In the genomic region with DNA sequence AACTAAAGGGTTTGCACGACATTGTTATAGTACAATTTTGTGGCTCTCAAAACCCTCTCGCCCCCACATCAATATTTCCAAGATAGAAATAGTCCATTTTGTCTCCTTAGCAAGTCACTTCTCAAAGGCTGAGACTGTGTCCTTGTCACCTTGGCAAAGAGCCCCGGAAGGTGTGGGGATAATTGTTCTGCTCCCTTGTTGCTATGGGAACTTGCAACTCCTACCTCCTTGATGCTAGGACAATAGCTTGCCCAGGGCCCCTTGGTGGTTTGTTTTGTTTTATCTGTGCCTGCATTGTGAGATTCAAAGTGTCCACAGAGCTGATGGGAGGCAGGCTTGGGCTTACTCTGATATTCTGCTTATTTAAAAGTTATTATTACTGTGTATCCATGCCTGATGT, we compare ENCODE assay signal across 30 mouse cellular contexts.
DNase-seq lines count a peak whose midpoint lies in the region; ATAC-seq and TF ChIP-seq lines count a peak whose summit lies in the region.
"Had no signal": no experiment of that assay in that cellular context is flagged by ENCODE, and none has a peak within 500 bp of the region (broad histone marks: within the 10 kb centered on the region; RNA-seq: fewer than 3 reads in every experiment).

No protein-coding gene starts in this region.

- no peaks in the 10 kb centered on the region for H3K27me3 ChIP-seq in heart, embryonic 10.5 days (ENCODE audit: insufficient read depth, poor library complexity, severe bottlenecking)
- H3K27me3 ChIP-seq in heart, embryonic 11.5 days (ENCODE audit: control insufficient read depth, insufficient read depth, low read length): no peaks in the 10 kb centered on the region
- no peaks in the 10 kb centered on the region for H3K27me3 ChIP-seq in midbrain, embryonic 14.5 days (ENCODE audit: control insufficient read depth, insufficient read depth, low read length)
- H3K27me3 ChIP-seq in midbrain, embryonic 11.5 days (ENCODE audit: control insufficient read depth, insufficient read depth, low read length): no peaks in the 10 kb centered on the region
- H3K27me3 ChIP-seq: heart, embryonic 13.5 days; hindbrain, embryonic 13.5 days; intestine, embryonic 15.5 days; limb, embryonic 12.5 days; megakaryocyte, embryonic 14.5 days; Patski had no signal

- no peaks in the 10 kb centered on the region for H3K36me3 ChIP-seq in heart, embryonic 10.5 days
- no peaks in the 10 kb centered on the region for H3K36me3 ChIP-seq in heart, embryonic 11.5 days (ENCODE audit: control insufficient read depth, insufficient read depth, low read length)
- H3K36me3 ChIP-seq in midbrain, embryonic 14.5 days (ENCODE audit: control insufficient read depth, insufficient read depth, low read length): no peaks in the 10 kb centered on the region
- no peaks in the 10 kb centered on the region for H3K36me3 ChIP-seq in midbrain, embryonic 11.5 days (ENCODE audit: control insufficient read depth, insufficient read depth, low read length)
- H3K36me3 ChIP-seq: forebrain, embryonic 10.5 days; G1E; heart, embryonic 13.5 days; hindbrain, embryonic 13.5 days; intestine, embryonic 15.5 days; limb, embryonic 12.5 days had no signal

- TF ChIP-seq CTCF in cortical plate, adult 2 months (IDR thresholded peaks at IDR 0.05; ENCODE audit: extremely low read depth, insufficient read depth, low read length): no peak

- H3K27ac ChIP-seq in heart, embryonic 10.5 days: peak overlapping the region; percentile 3; the same call in 1 of the 2 replicates
- H3K27ac ChIP-seq in heart, embryonic 11.5 days (ENCODE audit: low read depth, low read length): no peak overlapping the region
- H3K27ac ChIP-seq in midbrain, embryonic 14.5 days (replicated peaks; ENCODE audit: low read depth, low read length): no peak overlapping the region
- no peak overlapping the region for H3K27ac ChIP-seq in midbrain, embryonic 11.5 days (ENCODE audit: low read depth, low read length)
- 0 out of 2 replicates have a peak overlapping the region, but pooled peaks have one; percentile 8 for H3K27ac ChIP-seq in cortical plate, adult 2 months (ENCODE audit: insufficient read depth, low read length)
- H3K27ac ChIP-seq: forebrain, embryonic 10.5 days; heart, embryonic 13.5 days; hindbrain, embryonic 13.5 days; intestine, embryonic 15.5 days; limb, embryonic 12.5 days had no signal

- DNase-seq in heart, embryonic 10.5 days (ENCODE audit: low spot score): no peak
- peak; percentile 37 for DNase-seq in midbrain, embryonic 14.5 days
- no peak for DNase-seq in midbrain, embryonic 11.5 days (ENCODE audit: low spot score, missing footprints)
- DNase-seq in ZHBTc4 (ENCODE audit: low read depth, low spot score): peak; percentile 28
- no peak for DNase-seq in cerebellum, adult 8-10 months
- DNase-seq in thymus, postnatal 14 days: no peak
- DNase-seq: adrenal gland, adult 8-10 months; B cell, adult 2 months; cerebellum, adult 2 months; cerebellum, postnatal 36 days; gastrocnemius, postnatal 10 days; heart, adult 11 months; heart, postnatal 14 days; kidney, adult 8-10 months; kidney, postnatal 14 days; layer of hippocampus, postnatal 36 days; liver, postnatal 0 days; lung, postnatal 14 days had no signal

- H3K4me3 ChIP-seq in heart, embryonic 10.5 days: no peak overlapping the region
- no peak overlapping the region for H3K4me3 ChIP-seq in heart, embryonic 11.5 days (ENCODE audit: low read depth, low read length)
- no peak overlapping the region for H3K4me3 ChIP-seq in midbrain, embryonic 14.5 days (replicated peaks; ENCODE audit: low read depth, low read length)
- H3K4me3 ChIP-seq in midbrain, embryonic 11.5 days (ENCODE audit: low read depth, low read length): no peak overlapping the region
- no peak overlapping the region for H3K4me3 ChIP-seq in cortical plate, adult 2 months (ENCODE audit: insufficient read depth, low read length)
- H3K4me3 ChIP-seq: forebrain, embryonic 10.5 days; heart, embryonic 13.5 days; hindbrain, embryonic 13.5 days; intestine, embryonic 15.5 days; limb, embryonic 12.5 days; megakaryocyte, embryonic 14.5 days had no signal

- no peak overlapping the region for H3K9ac ChIP-seq in heart, embryonic 11.5 days (ENCODE audit: low read depth, low read length)
- H3K9ac ChIP-seq in midbrain, embryonic 14.5 days (replicated peaks; ENCODE audit: low read length): no peak overlapping the region
- no peak overlapping the region for H3K9ac ChIP-seq in midbrain, embryonic 11.5 days (ENCODE audit: low read length)
- H3K9ac ChIP-seq: heart, embryonic 13.5 days; hindbrain, embryonic 13.5 days; intestine, embryonic 15.5 days; limb, embryonic 12.5 days; liver, postnatal 0 days had no signal

- peaks cover 15% of the 10 kb centered on the region; the same call in 1 of the 2 replicates for H3K4me1 ChIP-seq in heart, embryonic 10.5 days
- 0 out of 2 replicates have a peak, but pooled peaks cover 5% of the 10 kb centered on the region for H3K4me1 ChIP-seq in heart, embryonic 11.5 days (ENCODE audit: control insufficient read depth, insufficient read depth, low read length)
- peaks cover 4% of the 10 kb centered on the region; the same call in 1 of the 2 replicates for H3K4me1 ChIP-seq in midbrain, embryonic 14.5 days (ENCODE audit: control insufficient read depth, insufficient read depth, low read length)
- H3K4me1 ChIP-seq in midbrain, embryonic 11.5 days (ENCODE audit: control insufficient read depth, insufficient read depth, low read length): 0 out of 2 replicates have a peak, but pooled peaks cover 3% of the 10 kb centered on the region
- H3K4me1 ChIP-seq in cortical plate, adult 2 months (ENCODE audit: control insufficient read depth, insufficient read depth, low read length): peaks cover 3% of the 10 kb centered on the region; the same call in 1 of the 2 replicates
- H3K4me1 ChIP-seq: intestine, embryonic 15.5 days; megakaryocyte, embryonic 14.5 days had no signal

- ATAC-seq in heart, embryonic 11.5 days (replicated peaks; ENCODE audit: insufficient number of reproducible peaks, low FRiP score, low TSS enrichment): no peak
- no peak for ATAC-seq in midbrain, embryonic 14.5 days (ENCODE audit: low FRiP score, low TSS enrichment)
- no peak for ATAC-seq in midbrain, embryonic 11.5 days (ENCODE audit: low FRiP score)
- ATAC-seq: activated CD4-positive, CD25-positive, alpha-beta regulatory T cell, adult 4 months; intestine, embryonic 15.5 days; liver, postnatal 0 days; Patski had no signal

- H3K9me3 ChIP-seq in heart, embryonic 10.5 days: no peaks in the 10 kb centered on the region
- H3K9me3 ChIP-seq in heart, embryonic 11.5 days (replicated peaks; ENCODE audit: control insufficient read depth, low read length): no peaks in the 10 kb centered on the region
- H3K9me3 ChIP-seq in midbrain, embryonic 14.5 days (ENCODE audit: control insufficient read depth, low read length): no peaks in the 10 kb centered on the region
- no peaks in the 10 kb centered on the region for H3K9me3 ChIP-seq in midbrain, embryonic 11.5 days (ENCODE audit: control insufficient read depth, low read length)
- H3K9me3 ChIP-seq: forebrain, embryonic 10.5 days; heart, embryonic 13.5 days; hindbrain, embryonic 13.5 days; intestine, embryonic 15.5 days; limb, embryonic 12.5 days; megakaryocyte, embryonic 14.5 days had no signal

- no peak for TF ChIP-seq POLR2A in cortical plate, adult 2 months (IDR thresholded peaks at IDR 0.05; ENCODE audit: extremely low read depth, insufficient read depth, low read length)

- no peak overlapping the region for H3K4me2 ChIP-seq in heart, embryonic 11.5 days
- H3K4me2 ChIP-seq in midbrain, embryonic 14.5 days (ENCODE audit: low read length): no peak overlapping the region
- no peak overlapping the region for H3K4me2 ChIP-seq in midbrain, embryonic 11.5 days
- H3K4me2 ChIP-seq: heart, embryonic 13.5 days; hindbrain, embryonic 13.5 days; intestine, embryonic 15.5 days; limb, embryonic 12.5 days; liver, embryonic 11.5 days had no signal

- 68% methylated on average over 3 of the region's 3 CpGs for WGBS in heart, embryonic 10.5 days
- WGBS in heart, embryonic 11.5 days (ENCODE audit: insufficient replicate concordance): 74% methylated on average over 3 of the region's 3 CpGs
- WGBS in midbrain, embryonic 14.5 days: 56% methylated on average over 3 of the region's 3 CpGs
- 58% methylated on average over 3 of the region's 3 CpGs for WGBS in midbrain, embryonic 11.5 days

Comparison
In these comparisons a context has a peak if more than half of its experiments do, and no peak if none do; other contexts are left out.
1. DNase-seq: peak in midbrain, embryonic 14.5 days (single experiment) and ZHBTc4 (single experiment); none in heart, embryonic 10.5 days (single experiment), midbrain, embryonic 11.5 days (single experiment), cerebellum, adult 8-10 months (single experiment) and thymus, postnatal 14 days (single experiment).
2. H3K27ac ChIP-seq: peak in heart, embryonic 10.5 days (single experiment) and cortical plate, adult 2 months (single experiment); none in heart, embryonic 11.5 days (single experiment), midbrain, embryonic 14.5 days (single experiment) and midbrain, embryonic 11.5 days (single experiment).